Mouse (Mus musculus): ENCODE results near the gene Foxn2.

DNA sequence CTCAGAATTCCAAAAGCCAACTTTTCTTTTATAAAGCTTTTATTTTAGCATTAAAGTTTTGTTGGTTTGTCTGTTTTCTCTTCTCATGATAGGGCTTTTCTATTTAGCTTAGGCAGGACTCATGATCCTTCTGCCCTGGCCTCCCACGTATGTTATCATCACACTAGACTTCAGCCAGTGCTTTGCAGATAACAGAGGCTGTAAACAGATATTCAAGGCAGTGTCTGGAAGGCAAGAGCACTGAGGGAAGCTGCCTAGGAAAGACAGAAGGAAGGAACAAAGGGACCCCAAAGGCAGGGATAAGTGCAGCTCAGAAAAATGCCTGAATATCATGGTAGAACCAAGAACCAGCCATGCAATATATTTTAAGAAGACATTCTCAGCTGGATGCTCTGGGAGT, 26.1 kb downstream of the Foxn2 start:
- TF ChIP-seq POLR2A (IDR thresholded peaks at IDR 0.05; ENCODE audit: low read depth, low read length) (no peak), CTCF (conservative IDR thresholded peaks at IDR 0.05; ENCODE audit: insufficient read depth, insufficient read length, low read depth, low read length) (no peak)
